Mouse (Mus musculus): ENCODE results near the gene Atp5s.

GRCm38 (mm10) chr12:69680635-69681565 lies 43.9 kb upstream of the Atp5s start:
- TF ChIP-seq GATA1 (IDR thresholded peaks at IDR 0.05; ENCODE audit: borderline replicate concordance, low read length) (no peak), FLI1 (IDR thresholded peaks at IDR 0.05; ENCODE audit: low read length) (no peak)
